Mouse (Mus musculus): ENCODE measurements at regions not wholly inside any gene's neighbourhood (a gene's known extent, or its start where the extent isn't known, plus 50 kb on each side); places are given as distances from the start of the nearest gene placed in this dataset.

DNA sequence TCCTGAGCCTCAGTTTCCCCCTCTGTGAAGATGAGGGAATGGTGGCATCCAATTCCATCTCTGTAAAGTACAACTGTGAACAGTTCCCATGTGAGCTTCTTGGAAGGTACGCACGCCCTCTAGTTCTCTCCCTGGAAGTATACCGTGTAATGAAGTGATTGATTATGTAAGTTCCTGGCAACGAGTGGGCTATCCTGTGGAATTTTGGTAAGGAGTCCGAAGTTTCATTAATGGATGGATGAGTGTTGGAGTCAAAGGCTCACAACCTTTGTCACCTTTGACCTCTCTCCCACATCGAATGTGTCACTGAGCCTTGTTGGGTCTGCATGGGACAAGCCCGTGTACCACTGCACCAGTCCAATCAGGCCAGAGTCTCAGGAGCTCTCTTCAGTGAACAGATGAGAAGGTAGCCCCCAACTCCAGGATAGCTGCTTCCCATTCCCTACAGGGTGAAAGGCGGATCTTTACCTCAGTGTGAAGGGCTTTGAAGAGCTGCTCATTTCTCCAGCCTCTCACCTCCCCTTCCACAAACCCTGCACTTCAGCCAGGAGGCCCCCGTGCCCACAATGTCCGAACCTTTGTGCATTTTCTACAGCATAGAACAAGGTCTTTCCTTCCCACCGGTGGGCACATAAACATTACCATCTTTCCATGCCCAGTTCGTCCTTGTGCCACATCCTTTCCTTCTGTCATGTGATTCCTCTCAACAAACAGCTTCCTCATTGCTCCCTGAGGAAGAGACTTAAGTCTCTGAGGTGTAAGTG is 217.8 kb downstream of the Mycn start:
- TF ChIP-seq CTCF (IDR thresholded peaks at IDR 0.05; ENCODE audit: low read depth), result no peak
- no peak for TF ChIP-seq EP300 (IDR thresholded peaks at IDR 0.05; ENCODE audit: low read depth)

All from liver, postnatal 0 days (tissue).